Comparison of ENCODE assay signal across 14 mouse cellular contexts in the genomic region with DNA sequence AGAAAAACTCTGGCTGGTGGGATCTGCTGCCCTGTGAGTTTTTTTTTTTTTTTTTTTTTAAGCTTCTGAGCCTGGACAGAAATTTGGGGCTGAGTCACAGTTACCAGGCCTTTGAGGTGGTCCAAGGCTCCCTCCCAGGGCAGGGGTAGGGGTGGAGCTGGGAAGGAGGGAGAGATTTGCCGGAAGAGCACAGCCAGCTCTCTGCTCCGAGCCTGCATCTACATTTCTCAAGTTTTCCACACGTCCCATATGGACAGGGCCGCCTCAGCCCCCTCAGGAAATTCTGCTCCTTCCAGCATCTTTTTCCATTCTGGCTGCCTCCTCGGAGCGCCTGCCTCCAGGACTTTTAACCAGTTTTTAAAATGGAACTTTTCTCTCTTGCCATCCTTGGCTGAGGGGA. TPM values are rescaled to one million over a fixed set of nuclear protein-coding genes. Genes with fewer than 3 reads are reported as not detected.
DNase-seq lines count a peak whose midpoint lies in the region; ATAC-seq and TF ChIP-seq lines count a peak whose summit lies in the region.
"Had no signal": no experiment of that assay in that cellular context is flagged by ENCODE, and none has a peak within 500 bp of the region (broad histone marks: within the 10 kb centered on the region; RNA-seq: fewer than 3 reads in every experiment).

No protein-coding gene starts in this region.

- H3K27me3 ChIP-seq in forebrain, embryonic 10.5 days (ENCODE audit: poor library complexity, severe bottlenecking) = peaks cover 13% of the 10 kb centered on the region; the same call in 1 of the 2 replicates
- no peaks in the 10 kb centered on the region for H3K27me3 ChIP-seq in forebrain, postnatal 0 days (ENCODE audit: insufficient read depth, low read length)
- no peaks in the 10 kb centered on the region; the same call in 1 of the 2 replicates for H3K27me3 ChIP-seq in hindbrain, embryonic 13.5 days
- H3K27me3 ChIP-seq in hindbrain, embryonic 11.5 days (ENCODE audit: control insufficient read depth, insufficient read depth, low read length) = peaks cover 2% of the 10 kb centered on the region; the same call in 1 of the 2 replicates
- H3K27me3 ChIP-seq in embryonic facial prominence, embryonic 10.5 days (replicated peaks; ENCODE audit: low read depth, poor library complexity, severe bottlenecking) = peaks cover 14% of the 10 kb centered on the region
- no peaks in the 10 kb centered on the region for H3K27me3 ChIP-seq in myocyte (ENCODE audit: control insufficient read depth, insufficient read depth, insufficient read length)

- 47% methylated on average over 6 of the region's 6 CpGs for WGBS in forebrain, embryonic 10.5 days
- 56% methylated on average over 6 of the region's 6 CpGs for WGBS in forebrain, postnatal 0 days
- WGBS in hindbrain, embryonic 13.5 days = 44% methylated on average over 6 of the region's 6 CpGs
- WGBS in hindbrain, embryonic 11.5 days = 32% methylated on average over 6 of the region's 6 CpGs
- 24% methylated on average over 6 of the region's 6 CpGs for WGBS in embryonic facial prominence, embryonic 10.5 days

- peaks cover 18% of the 10 kb centered on the region for H3K4me1 ChIP-seq in forebrain, embryonic 10.5 days
- H3K4me1 ChIP-seq in forebrain, postnatal 0 days (ENCODE audit: insufficient read depth) = no peaks in the 10 kb centered on the region
- peaks cover 13% of the 10 kb centered on the region for H3K4me1 ChIP-seq in hindbrain, embryonic 13.5 days (replicated peaks)
- no peaks in the 10 kb centered on the region; the same call in 1 of the 2 replicates for H3K4me1 ChIP-seq in hindbrain, embryonic 11.5 days (replicated peaks; ENCODE audit: control insufficient read depth, insufficient read depth, low read length)
- H3K4me1 ChIP-seq in embryonic facial prominence, embryonic 10.5 days = peaks cover 50% of the 10 kb centered on the region

- peaks cover 6% of the 10 kb centered on the region; the same call in 1 of the 2 replicates for H3K36me3 ChIP-seq in forebrain, embryonic 10.5 days (replicated peaks)
- H3K36me3 ChIP-seq in forebrain, postnatal 0 days (ENCODE audit: insufficient read depth) = peaks cover 19% of the 10 kb centered on the region
- H3K36me3 ChIP-seq in hindbrain, embryonic 13.5 days = peaks cover 45% of the 10 kb centered on the region
- no peaks in the 10 kb centered on the region for H3K36me3 ChIP-seq in hindbrain, embryonic 11.5 days (ENCODE audit: control insufficient read depth, insufficient read depth, low read length)
- H3K36me3 ChIP-seq in embryonic facial prominence, embryonic 10.5 days (replicated peaks) = peaks cover 48% of the 10 kb centered on the region
- H3K36me3 ChIP-seq in myocyte (ENCODE audit: control insufficient read depth, insufficient read depth) = no peaks in the 10 kb centered on the region

- H3K4me2 ChIP-seq in forebrain, postnatal 0 days (ENCODE audit: low read depth) = no peak overlapping the region
- H3K4me2 ChIP-seq in hindbrain, embryonic 13.5 days = no peak overlapping the region
- H3K4me2 ChIP-seq in hindbrain, embryonic 11.5 days (replicated peaks; ENCODE audit: low read depth, low read length) = no peak overlapping the region
- H3K4me2 ChIP-seq in myocyte (ENCODE audit: low read depth) = peak overlapping the region; percentile 27

- H3K9me3 ChIP-seq in forebrain, embryonic 10.5 days = no peaks in the 10 kb centered on the region
- no peaks in the 10 kb centered on the region for H3K9me3 ChIP-seq in forebrain, postnatal 0 days (ENCODE audit: low read length)
- H3K9me3 ChIP-seq in hindbrain, embryonic 13.5 days = no peaks in the 10 kb centered on the region
- no peaks in the 10 kb centered on the region for H3K9me3 ChIP-seq in hindbrain, embryonic 11.5 days (ENCODE audit: control insufficient read depth, low read length)
- no peaks in the 10 kb centered on the region for H3K9me3 ChIP-seq in embryonic facial prominence, embryonic 10.5 days

- TF ChIP-seq POLR2A in myocyte (IDR thresholded peaks at IDR 0.05; ENCODE audit: insufficient read length, low read depth) = no peak

- no peaks in the 10 kb centered on the region for H3K79me2 ChIP-seq in myocyte (ENCODE audit: control insufficient read depth, insufficient read depth)

- H3K9ac ChIP-seq in forebrain, postnatal 0 days = no peak overlapping the region
- H3K9ac ChIP-seq in hindbrain, embryonic 13.5 days = peak overlapping the region; percentile 39
- no peak overlapping the region for H3K9ac ChIP-seq in hindbrain, embryonic 11.5 days (ENCODE audit: low read depth, low read length)
- H3K9ac ChIP-seq: liver, embryonic 14.5 days had no signal

- no peak for ATAC-seq in forebrain, postnatal 0 days
- no peak for ATAC-seq in hindbrain, embryonic 13.5 days (ENCODE audit: low FRiP score)
- no peak for ATAC-seq in hindbrain, embryonic 11.5 days (ENCODE audit: low FRiP score)
- no peak for ATAC-seq in erythroblast, adult 5-6 weeks (replicated peaks; ENCODE audit: low FRiP score, poor library complexity, severe bottlenecking)
- ATAC-seq: forebrain, embryonic 16.5 days had no signal

- TF ChIP-seq CTCF in forebrain, postnatal 0 days (IDR thresholded peaks at IDR 0.05; ENCODE audit: low read depth) = no peak

- H3K27ac ChIP-seq in forebrain, embryonic 10.5 days = peak overlapping the region; percentile 68
- H3K27ac ChIP-seq in forebrain, postnatal 0 days (ENCODE audit: low read depth, low read length) = no peak overlapping the region
- H3K27ac ChIP-seq in hindbrain, embryonic 13.5 days = no peak overlapping the region
- H3K27ac ChIP-seq in hindbrain, embryonic 11.5 days (ENCODE audit: low read depth, low read length) = no peak overlapping the region
- peak overlapping the region; percentile 76 for H3K27ac ChIP-seq in embryonic facial prominence, embryonic 10.5 days (replicated peaks)
- H3K27ac ChIP-seq: kidney, postnatal 0 days; liver, embryonic 14.5 days; macrophage had no signal

- DNase-seq in forebrain, embryonic 10.5 days (ENCODE audit: extremely low spot score, low spot score) = no peak
- DNase-seq in forebrain, postnatal 0 days = no peak
- no peak for DNase-seq in hindbrain, embryonic 11.5 days (ENCODE audit: low spot score)
- DNase-seq in embryonic facial prominence, embryonic 10.5 days (ENCODE audit: low spot score) = no peak
- DNase-seq in urinary bladder, postnatal 4 days (ENCODE audit: low spot score in 2 of 2) = no peak
- DNase-seq: layer of hippocampus, postnatal 36 days had no signal

- no peak overlapping the region for H3ac ChIP-seq in myocyte (ENCODE audit: control insufficient read depth, insufficient read length)

- H3K4me3 ChIP-seq in forebrain, embryonic 10.5 days = no peak overlapping the region
- no peak overlapping the region for H3K4me3 ChIP-seq in forebrain, postnatal 0 days (ENCODE audit: low read depth, low read length)
- no peak overlapping the region for H3K4me3 ChIP-seq in hindbrain, embryonic 13.5 days
- H3K4me3 ChIP-seq in hindbrain, embryonic 11.5 days (ENCODE audit: low read depth, low read length) = no peak overlapping the region
- H3K4me3 ChIP-seq in embryonic facial prominence, embryonic 10.5 days = 0 out of 2 replicates have a peak overlapping the region, but pooled peaks have one; percentile 2
- H3K4me3 ChIP-seq in myocyte = no peak overlapping the region

RNA-seq across cellular contexts. Expression of a gene that starts 22.6 kb away (rescaled TPM):
- polyA plus RNA-seq in forebrain, embryonic 10.5 days (2016; fragmentation: Nextera tagmentation; extraction: Ambion mirVana) = 57.7 and 70.3 TPM in 2 replicates
- 62.6 and 78.2 TPM in 2 replicates for total RNA-seq in forebrain, postnatal 0 days (2014; rRNA removed)
- 51.5 and 52.9 TPM in 2 replicates for polyA plus RNA-seq in forebrain, postnatal 0 days (2015; fragmentation: Nextera tagmentation; extraction: Ambion mirVana)
- 52.4 and 53.7 TPM in 2 replicates for polyA plus RNA-seq in hindbrain, embryonic 13.5 days (2015; fragmentation: Nextera tagmentation; extraction: Ambion mirVana)
- polyA plus RNA-seq in hindbrain, embryonic 11.5 days (2014; fragmentation: Nextera tagmentation; extraction: Ambion mirVana) = 42.4 and 49.0 TPM in 2 replicates
- 65.8 and 66.4 TPM in 2 replicates for polyA plus RNA-seq in embryonic facial prominence, embryonic 10.5 days (2016; fragmentation: Nextera tagmentation; extraction: Ambion mirVana)
- polyA plus RNA-seq in myocyte (2012; fragmentation: generic; extraction: Trizol) = 54.2 TPM
- 18.6 and 38.2 TPM in 2 replicates for total RNA-seq in erythroblast, adult 5-6 weeks (2015; ENCODE audit: low replicate concordance)
- total RNA-seq in erythroblast, adult 5-6 weeks (2017; ENCODE audit: low replicate concordance) = 21.2 and 33.5 TPM in 2 replicates

RNA-seq across cellular contexts. Expression of a gene that starts 23.6 kb away (rescaled TPM):
- polyA plus RNA-seq in forebrain, embryonic 10.5 days (2016; fragmentation: Nextera tagmentation; extraction: Ambion mirVana) = 7.8 and 9.7 TPM in 2 replicates
- 76.2 and 106 TPM in 2 replicates for total RNA-seq in forebrain, postnatal 0 days (2014; rRNA removed)
- 47.9 and 71.6 TPM in 2 replicates for polyA plus RNA-seq in forebrain, postnatal 0 days (2015; fragmentation: Nextera tagmentation; extraction: Ambion mirVana)
- polyA plus RNA-seq in hindbrain, embryonic 13.5 days (2015; fragmentation: Nextera tagmentation; extraction: Ambion mirVana) = 42.7 and 44.3 TPM in 2 replicates
- polyA plus RNA-seq in hindbrain, embryonic 11.5 days (2014; fragmentation: Nextera tagmentation; extraction: Ambion mirVana) = 17.4 and 22.6 TPM in 2 replicates
- 20.7 and 23.5 TPM in 2 replicates for polyA plus RNA-seq in embryonic facial prominence, embryonic 10.5 days (2016; fragmentation: Nextera tagmentation; extraction: Ambion mirVana)
- polyA plus RNA-seq in myocyte (2012; fragmentation: generic; extraction: Trizol) = 44.0 TPM
- total RNA-seq in erythroblast, adult 5-6 weeks (2015; ENCODE audit: low replicate concordance) = not detected in 2 replicates
- not detected in 2 replicates for total RNA-seq in erythroblast, adult 5-6 weeks (2017; ENCODE audit: low replicate concordance)
- total RNA-seq: hematopoietic stem cell, adult 5-6 weeks had no signal

RNA-seq across cellular contexts. Expression of a gene that starts 41.7 kb away (rescaled TPM):
- 529 and 531 TPM in 2 replicates for polyA plus RNA-seq in forebrain, embryonic 10.5 days (2016; fragmentation: Nextera tagmentation; extraction: Ambion mirVana)
- total RNA-seq in forebrain, postnatal 0 days (2014; rRNA removed) = 290 and 323 TPM in 2 replicates
- 407 and 445 TPM in 2 replicates for polyA plus RNA-seq in forebrain, postnatal 0 days (2015; fragmentation: Nextera tagmentation; extraction: Ambion mirVana)
- 437 and 458 TPM in 2 replicates for polyA plus RNA-seq in hindbrain, embryonic 13.5 days (2015; fragmentation: Nextera tagmentation; extraction: Ambion mirVana)
- 185 and 378 TPM in 2 replicates for polyA plus RNA-seq in hindbrain, embryonic 11.5 days (2014; fragmentation: Nextera tagmentation; extraction: Ambion mirVana)
- polyA plus RNA-seq in embryonic facial prominence, embryonic 10.5 days (2016; fragmentation: Nextera tagmentation; extraction: Ambion mirVana) = 522 and 535 TPM in 2 replicates
- 253 TPM for polyA plus RNA-seq in myocyte (2012; fragmentation: generic; extraction: Trizol)
- 30.4 and 97.8 TPM in 2 replicates for total RNA-seq in erythroblast, adult 5-6 weeks (2015; ENCODE audit: low replicate concordance)
- total RNA-seq in erythroblast, adult 5-6 weeks (2017; ENCODE audit: low replicate concordance) = 76.9 and 89.4 TPM in 2 replicates

RNA-seq across cellular contexts. Expression of a gene that starts 42.3 kb away (rescaled TPM):
- polyA plus RNA-seq in forebrain, embryonic 10.5 days (2016; fragmentation: Nextera tagmentation; extraction: Ambion mirVana) = 16.6 and 17.4 TPM in 2 replicates
- total RNA-seq in forebrain, postnatal 0 days (2014; rRNA removed) = 62.2 and 64.4 TPM in 2 replicates
- polyA plus RNA-seq in forebrain, postnatal 0 days (2015; fragmentation: Nextera tagmentation; extraction: Ambion mirVana) = 16.3 and 22.1 TPM in 2 replicates
- 25.6 and 26.5 TPM in 2 replicates for polyA plus RNA-seq in hindbrain, embryonic 13.5 days (2015; fragmentation: Nextera tagmentation; extraction: Ambion mirVana)
- polyA plus RNA-seq in hindbrain, embryonic 11.5 days (2014; fragmentation: Nextera tagmentation; extraction: Ambion mirVana) = 14.6 and 17.7 TPM in 2 replicates
- polyA plus RNA-seq in embryonic facial prominence, embryonic 10.5 days (2016; fragmentation: Nextera tagmentation; extraction: Ambion mirVana) = 20.2 and 22.5 TPM in 2 replicates
- 60.7 TPM for polyA plus RNA-seq in myocyte (2012; fragmentation: generic; extraction: Trizol)
- 6.3 and 11.1 TPM in 2 replicates for total RNA-seq in erythroblast, adult 5-6 weeks (2015; ENCODE audit: low replicate concordance)
- total RNA-seq in erythroblast, adult 5-6 weeks (2017; ENCODE audit: low replicate concordance) = 34.5 and 44.0 TPM in 2 replicates

RNA-seq across cellular contexts. Expression of a gene that starts 52.2 kb away (rescaled TPM):
- 36.3 and 37.5 TPM in 2 replicates for polyA plus RNA-seq in forebrain, embryonic 10.5 days (2016; fragmentation: Nextera tagmentation; extraction: Ambion mirVana)
- total RNA-seq in forebrain, postnatal 0 days (2014; rRNA removed) = 197 and 210 TPM in 2 replicates
- 160 and 186 TPM in 2 replicates for polyA plus RNA-seq in forebrain, postnatal 0 days (2015; fragmentation: Nextera tagmentation; extraction: Ambion mirVana)
- 103 and 108 TPM in 2 replicates for polyA plus RNA-seq in hindbrain, embryonic 13.5 days (2015; fragmentation: Nextera tagmentation; extraction: Ambion mirVana)
- polyA plus RNA-seq in hindbrain, embryonic 11.5 days (2014; fragmentation: Nextera tagmentation; extraction: Ambion mirVana) = 62.1 and 62.7 TPM in 2 replicates
- 35.0 and 39.3 TPM in 2 replicates for polyA plus RNA-seq in embryonic facial prominence, embryonic 10.5 days (2016; fragmentation: Nextera tagmentation; extraction: Ambion mirVana)
- 153 TPM for polyA plus RNA-seq in myocyte (2012; fragmentation: generic; extraction: Trizol)
- 8.6 and 12.3 TPM in 2 replicates for total RNA-seq in erythroblast, adult 5-6 weeks (2015; ENCODE audit: low replicate concordance)
- 5.1 and 7.7 TPM in 2 replicates for total RNA-seq in erythroblast, adult 5-6 weeks (2017; ENCODE audit: low replicate concordance)

Comparison
In these comparisons a context has a peak if more than half of its experiments do, and no peak if none do; other contexts are left out.
1. H3K27ac ChIP-seq: peak in forebrain, embryonic 10.5 days (single experiment) and embryonic facial prominence, embryonic 10.5 days (single experiment); none in forebrain, postnatal 0 days (single experiment), hindbrain, embryonic 13.5 days (single experiment) and hindbrain, embryonic 11.5 days (single experiment).